Mouse (Mus musculus) mouse embryonic stem cell (cell line): ENCODE measurements around the gene Thoc6.

Experiments used
- in situ Hi-C, 2 experiments: fragments of 300-500 bp; cut with MboI; formaldehyde crosslinking; loops; 1 replicate in 1 of 2; 3 replicates in 1 of 2; pipeline ENCODE4 v1.14.3; 2019 to 2020; ENCODE audit warnings: low sequenced_read_pairs in 2 of 2, low pct_unique_long_range_greater_than_20kb in 1 of 2, mixed read lengths in 1 of 2; ENCODE audit not compliant: unreplicated experiment in 1 of 2

Thoc6 gene

GRCm38 (mm10) chr17:23654410-23654809, 19.3 kb downstream of the Thoc6 start:
- in situ Hi-C loops = no loop called here

GRCm38 (mm10) chr17:23654001-23654400, 19.7 kb downstream of the Thoc6 start:
- in situ Hi-C loops = no loop called here

- in situ Hi-C loops = no loop called here
These were observed 20.4 kb downstream of the Thoc6 start for GRCm38 (mm10) chr17:23653324-23653723.

- in situ Hi-C loops = no loop called here
These were observed 22.3 kb downstream of the Thoc6 start for GRCm38 (mm10) chr17:23651363-23651762.

GRCm38 (mm10) chr17:23645894-23646293, 27.8 kb downstream of the Thoc6 start:
- in situ Hi-C loops = no loop called here

- in situ Hi-C loops = no loop called here
These were observed 28.8 kb downstream of the Thoc6 start, which contains the start of gene Mmp25 for GRCm38 (mm10) chr17:23644613-23645495. TSS of gene Mmp25 (minus strand) at chr17:23645277.

- in situ Hi-C loops = no loop called here
These were observed 42.4 kb downstream of the Thoc6 start for GRCm38 (mm10) chr17:23631241-23631640.

GRCm38 (mm10) chr17:23630195-23631020, 43.3 kb downstream of the Thoc6 start:
- in situ Hi-C loops = no loop called here

- in situ Hi-C loops = no loop called here
These were observed 45.9 kb downstream of the Thoc6 start for GRCm38 (mm10) chr17:23627813-23628212.

GRCm38 (mm10) chr17:23620351-23620750, 53.3 kb downstream of the Thoc6 start:
- in situ Hi-C loops = no loop called here
